Mouse (Mus musculus): ENCODE measurements around the gene Kcna1.

- no peak for TF ChIP-seq POLR2A (IDR thresholded peaks at IDR 0.05; ENCODE audit: low read depth, low read length)
- no peak for TF ChIP-seq USF1 (IDR thresholded peaks at IDR 0.05; ENCODE audit: low read depth, low read length)
- no peak for TF ChIP-seq BHLHE40 (IDR thresholded peaks at IDR 0.05; ENCODE audit: low read depth, low read length)
- TF ChIP-seq UBTF (IDR thresholded peaks at IDR 0.05; ENCODE audit: low read depth, low read length): no peak
- no peak for TF ChIP-seq CTCF (conservative IDR thresholded peaks at IDR 0.05 in 1 of 2, IDR thresholded peaks at IDR 0.05 in 1 of 2; ENCODE audit: low read depth in 2 of 2, low read length in 2 of 2)
- no peak for TF ChIP-seq E2F4 (IDR thresholded peaks at IDR 0.05; ENCODE audit: insufficient replicate concordance, low read depth, low read length)
- TF ChIP-seq ZNF384 (IDR thresholded peaks at IDR 0.05; ENCODE audit: low read depth, low read length): no peak
- TF ChIP-seq HCFC1 (IDR thresholded peaks at IDR 0.05; ENCODE audit: low read depth, low read length): no peak
- no peak for TF ChIP-seq MAFK (IDR thresholded peaks at IDR 0.05; ENCODE audit: insufficient replicate concordance, low read length)
- TF ChIP-seq MXI1 (IDR thresholded peaks at IDR 0.05; ENCODE audit: low read depth, low read length): no peak
- no peak for TF ChIP-seq TBP (conservative IDR thresholded peaks at IDR 0.05; ENCODE audit: low read depth, low read length)
- TF ChIP-seq MYC (IDR thresholded peaks at IDR 0.05; ENCODE audit: low read depth, low read length): no peak
- TF ChIP-seq ZKSCAN1 (IDR thresholded peaks at IDR 0.05; ENCODE audit: borderline replicate concordance, low read depth, low read length): no peak
- TF ChIP-seq TCF12 (IDR thresholded peaks at IDR 0.05; ENCODE audit: low read depth, low read length): no peak
Measured at GRCm38 (mm10) chr6:126646381-126646780, at the start of gene Kcna1.
